ENCODE assay signal across 22 mouse cellular contexts in the genomic region with DNA sequence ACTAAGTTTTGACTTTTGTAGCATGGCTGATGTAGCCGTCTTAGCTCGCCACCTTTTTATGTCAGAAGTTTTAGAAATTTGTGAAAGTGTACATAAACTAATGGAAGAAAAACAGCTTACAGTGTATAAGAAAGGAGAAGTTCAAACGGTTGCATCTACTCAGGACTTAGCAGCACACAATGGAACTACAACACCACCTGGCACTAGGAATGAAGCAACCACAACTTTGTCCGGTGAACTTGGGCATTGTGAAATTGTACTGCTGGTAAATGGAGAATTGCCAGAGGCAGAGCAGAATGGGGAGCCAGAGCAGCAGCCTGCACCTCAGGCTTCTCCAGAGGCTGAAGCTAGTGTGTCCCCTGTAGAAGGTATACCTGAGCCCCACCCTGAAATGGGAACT.
"Had no signal": no experiment of that assay in that cellular context is flagged by ENCODE, and none has a peak within 500 bp of the region (broad histone marks: within the 10 kb centered on the region; RNA-seq: fewer than 3 reads in every experiment).

No protein-coding gene starts in this region.

- H3K27me3 ChIP-seq: limb, embryonic 12.5 days; limb, embryonic 15.5 days; lung, embryonic 15.5 days; megakaryocyte, embryonic 14.5 days; midbrain, embryonic 13.5 days; neural tube, embryonic 13.5 days; stomach, embryonic 15.5 days had no signal

- DNase-seq: kidney, adult 2 months; kidney, postnatal 25 days; layer of hippocampus, adult 9-11 months; lung, postnatal 14 days; right cerebral cortex, postnatal 14 days; right cerebral cortex, postnatal 4 days; thymus, postnatal 25 days had no signal

- H3K9ac ChIP-seq: limb, embryonic 12.5 days; limb, embryonic 15.5 days; liver, embryonic 14.5 days; lung, embryonic 15.5 days; midbrain, embryonic 13.5 days; neural tube, embryonic 13.5 days; stomach, embryonic 15.5 days had no signal

- H3K4me1 ChIP-seq: limb, embryonic 12.5 days; limb, embryonic 15.5 days; lung, embryonic 15.5 days; midbrain, embryonic 10.5 days; midbrain, embryonic 13.5 days; neural tube, embryonic 13.5 days; stomach, embryonic 15.5 days had no signal

- ATAC-seq: intestine, postnatal 0 days; midbrain, embryonic 13.5 days; midbrain, embryonic 16.5 days had no signal

- H3K4me3 ChIP-seq: layer of hippocampus, adult 2 months; left cerebral cortex, adult 2 months; limb, embryonic 12.5 days; limb, embryonic 15.5 days; lung, embryonic 15.5 days; megakaryocyte, embryonic 14.5 days; midbrain, embryonic 10.5 days; midbrain, embryonic 13.5 days; myocyte; neural tube, embryonic 13.5 days; stomach, embryonic 15.5 days had no signal

- H3K27ac ChIP-seq: kidney, postnatal 0 days; layer of hippocampus, adult 2 months; left cerebral cortex, adult 2 months; limb, embryonic 12.5 days; limb, embryonic 15.5 days; liver, embryonic 14.5 days; lung, embryonic 15.5 days; midbrain, embryonic 10.5 days; midbrain, embryonic 13.5 days; neural tube, embryonic 13.5 days; stomach, embryonic 15.5 days had no signal
